Mouse (Mus musculus) embryo, embryonic 10.5 days (tissue): Measurements from ENCODE around the gene Sctr.

Experiments
- DNase-seq: peaks from one replicate; pipeline ENCODE4 v3.0.0-alpha.2; 2015; ENCODE audit warnings: low spot score

Gene Sctr

DNA sequence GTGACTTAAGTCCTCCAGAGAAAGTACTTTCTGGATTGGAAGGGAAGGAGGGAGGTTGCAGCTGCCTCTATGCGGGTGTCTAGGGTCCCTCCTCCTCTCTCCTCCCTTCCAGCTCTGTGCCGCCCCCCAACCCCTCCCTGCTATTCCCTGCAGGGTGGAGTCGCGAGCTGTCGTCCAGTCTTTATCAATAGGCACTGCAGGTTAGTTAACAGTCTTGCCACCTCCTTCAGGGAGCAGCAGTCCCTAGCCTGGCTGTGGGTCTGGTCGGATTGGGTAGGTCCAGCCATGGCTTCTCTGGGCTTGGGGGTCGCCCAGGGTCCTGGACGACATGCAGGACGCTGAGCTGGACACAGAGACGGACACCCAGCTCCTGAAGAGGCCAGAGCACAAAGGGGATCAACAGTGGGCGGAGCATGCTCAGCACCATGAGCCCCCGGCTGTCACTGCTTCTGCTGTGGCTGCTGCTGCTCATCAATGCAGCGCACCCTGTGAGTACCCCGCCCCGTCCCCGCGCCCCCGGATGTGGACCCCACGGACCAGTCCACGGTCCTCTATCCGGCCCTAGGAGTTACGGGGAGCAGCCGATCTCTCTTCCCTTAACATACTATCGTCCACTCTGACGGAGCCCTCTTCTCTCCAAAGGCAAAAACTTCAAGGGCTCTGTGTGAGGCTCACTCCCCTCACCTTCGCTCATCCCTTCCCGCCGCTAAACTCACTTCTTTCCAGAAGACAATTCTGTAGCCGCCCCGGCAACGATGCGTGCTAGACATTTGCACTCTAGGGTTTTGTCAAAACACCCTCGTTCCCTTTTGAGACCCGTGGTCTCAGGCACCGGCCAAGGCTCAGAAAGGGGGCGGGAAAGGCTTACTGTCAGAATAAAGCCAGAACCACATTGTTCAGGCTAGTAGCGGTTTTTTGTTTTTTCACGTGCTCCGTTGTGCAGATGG, at the start of gene Sctr:
Sctr (plus strand) TSS at position 51 of the 947 bp plus-strand sequence.
- peak; percentile 66 for DNase-seq

DNA sequence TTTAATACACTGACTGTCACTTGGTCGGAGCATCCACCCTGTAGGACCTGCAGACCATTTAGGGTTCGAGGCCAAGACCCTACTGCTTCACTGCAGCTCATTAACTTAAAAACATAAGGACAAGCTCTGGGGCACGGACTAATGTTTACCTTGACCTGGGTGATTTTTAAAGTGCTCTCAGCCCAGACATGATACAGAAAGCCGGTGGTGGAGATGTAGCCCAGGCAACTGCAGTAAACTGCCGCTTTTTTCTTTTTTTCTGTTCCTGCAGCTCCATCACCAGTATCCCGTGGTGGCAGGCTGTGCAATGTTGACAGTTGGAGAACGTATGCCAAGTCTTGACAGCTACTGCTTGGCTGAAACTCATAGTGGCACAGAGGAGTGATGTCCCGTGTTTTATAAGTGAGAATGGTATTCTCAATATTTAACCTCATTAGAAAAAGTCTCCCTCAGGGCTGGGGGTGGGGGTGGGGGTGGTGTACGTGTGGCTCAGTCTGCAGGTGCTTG, 48.9 kb upstream of the Sctr start:
- DNase-seq: no peak

DNA sequence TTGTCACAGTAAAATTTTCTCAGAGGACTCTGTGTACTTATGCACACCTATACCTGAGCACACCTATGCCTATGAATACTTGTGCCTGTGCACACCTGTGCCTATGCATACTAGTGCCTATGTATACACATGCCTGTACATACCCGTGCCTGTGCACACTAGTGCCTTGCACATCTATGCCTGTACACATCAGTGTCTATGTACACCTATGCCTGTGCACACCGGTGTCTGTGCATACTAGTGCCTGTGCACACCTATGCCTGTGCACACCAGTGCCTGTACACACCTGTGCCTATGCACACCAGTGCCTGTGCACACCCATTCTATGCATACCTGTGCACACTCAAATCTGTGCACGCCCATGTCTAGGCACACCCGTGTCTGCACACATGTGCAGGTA, 47.2 kb upstream of the Sctr start:
- no peak for DNase-seq

DNA sequence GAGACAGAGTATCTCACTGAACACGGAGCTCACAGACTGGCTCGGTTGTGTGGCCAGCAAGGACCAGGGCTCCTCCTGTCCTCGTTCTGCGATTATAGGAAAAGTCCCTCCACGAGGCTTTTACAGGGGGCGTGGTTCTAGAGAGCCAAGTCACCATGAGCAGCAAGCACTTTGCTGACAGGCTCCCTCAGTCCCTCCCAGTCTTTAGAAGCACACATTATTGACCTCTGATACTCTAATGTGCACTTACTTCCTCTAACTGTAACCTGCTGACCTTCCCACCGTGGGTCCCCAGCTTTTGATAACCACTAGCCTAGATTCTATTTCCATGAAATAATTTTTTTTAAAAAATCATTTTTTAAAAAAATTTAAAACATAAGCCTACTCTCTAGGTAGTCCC, 46.8 kb upstream of the Sctr start:
- no peak for DNase-seq

DNA sequence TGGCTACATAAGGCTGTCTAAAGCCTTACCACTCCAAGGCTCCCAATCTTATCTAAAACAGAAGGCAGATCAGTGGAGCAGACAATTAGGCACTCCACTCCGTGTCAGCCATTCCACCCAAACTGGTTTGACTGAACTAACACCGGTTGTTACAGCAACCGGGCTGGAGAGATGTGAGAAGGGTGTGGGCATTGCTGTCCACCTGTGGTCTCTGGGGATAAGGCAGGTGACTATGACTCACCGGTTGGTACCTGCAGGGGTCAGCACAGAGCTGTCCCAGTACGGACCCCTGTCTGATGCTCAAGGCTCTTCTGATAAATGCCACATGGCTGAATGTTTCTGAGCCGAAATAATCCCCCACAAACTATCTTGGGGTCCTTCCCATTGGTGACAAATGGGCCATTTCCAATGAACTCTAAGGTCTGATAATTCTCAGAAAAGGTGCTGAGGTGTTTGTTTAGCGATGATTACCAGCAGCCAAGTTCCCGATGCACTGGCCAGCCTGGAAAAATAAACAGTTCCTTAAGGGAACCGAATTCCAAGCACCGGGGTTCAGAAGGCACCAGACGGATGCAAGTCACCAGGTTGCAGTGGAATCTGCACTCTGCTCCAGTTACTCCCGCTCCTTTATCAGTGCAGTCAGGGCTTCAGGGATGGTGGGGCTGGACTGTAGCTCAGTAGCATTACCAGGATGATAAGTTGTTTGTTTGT, 40.7 kb upstream of the Sctr start:
- peak; percentile 6 for DNase-seq

DNA sequence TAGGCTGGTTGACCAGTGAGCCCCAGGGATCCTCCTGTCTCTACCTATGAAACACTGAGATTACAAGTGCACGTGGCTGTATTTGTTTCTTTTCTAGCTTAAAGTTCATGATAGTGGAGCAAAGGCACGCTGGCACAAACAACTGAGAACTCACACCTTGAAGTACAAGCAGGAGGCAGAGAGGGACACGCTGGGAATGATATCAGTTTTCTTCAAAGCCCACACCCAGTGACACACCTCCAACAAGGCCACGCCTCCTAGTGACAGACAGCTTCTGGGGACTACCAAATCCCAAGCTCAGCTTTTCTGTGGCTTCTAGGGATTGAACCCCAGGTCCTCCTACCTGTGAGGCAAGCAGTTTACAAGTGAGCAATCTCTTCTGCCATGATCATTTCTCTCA, 33.6 kb upstream of the Sctr start:
- no peak for DNase-seq

DNA sequence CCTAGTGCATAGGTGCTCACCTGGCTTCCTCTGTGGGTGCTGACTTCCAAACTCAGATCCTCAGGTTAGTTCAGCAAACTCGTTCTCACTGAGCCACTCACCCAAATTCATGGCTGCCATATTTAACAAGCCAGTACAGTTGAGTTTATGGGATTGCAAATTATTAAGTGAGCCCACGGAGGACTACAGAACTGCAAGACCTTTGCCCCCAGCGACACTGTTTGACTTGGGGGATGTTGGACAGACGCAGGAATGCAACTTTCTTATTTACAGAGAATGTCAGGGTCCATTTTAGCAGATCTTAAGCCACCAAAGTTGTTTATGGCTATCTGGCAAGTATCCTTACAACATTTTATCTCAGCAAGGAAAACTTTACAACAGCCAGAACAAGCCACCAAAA, 31.6 kb upstream of the Sctr start:
- DNase-seq: no peak

DNA sequence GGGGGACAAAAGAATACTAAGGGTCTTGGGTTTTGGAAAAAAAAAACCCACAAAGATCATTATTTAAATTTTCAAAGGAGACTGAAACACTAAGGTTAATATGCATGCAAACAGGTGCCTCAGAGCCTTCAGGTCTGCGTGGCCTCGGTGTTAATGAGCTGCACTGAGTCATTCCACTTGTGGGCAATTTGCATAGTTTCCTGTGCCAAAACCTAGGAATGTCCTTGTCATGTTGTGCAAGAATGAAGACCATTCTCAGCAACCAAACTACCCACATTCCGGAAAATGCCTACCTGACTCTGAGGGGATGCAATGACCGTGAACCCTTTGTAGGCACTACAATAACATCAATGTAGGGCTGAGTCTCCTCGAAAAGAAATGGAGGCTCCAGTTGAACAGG, 20.1 kb upstream of the Sctr start:
- DNase-seq: no peak

DNA sequence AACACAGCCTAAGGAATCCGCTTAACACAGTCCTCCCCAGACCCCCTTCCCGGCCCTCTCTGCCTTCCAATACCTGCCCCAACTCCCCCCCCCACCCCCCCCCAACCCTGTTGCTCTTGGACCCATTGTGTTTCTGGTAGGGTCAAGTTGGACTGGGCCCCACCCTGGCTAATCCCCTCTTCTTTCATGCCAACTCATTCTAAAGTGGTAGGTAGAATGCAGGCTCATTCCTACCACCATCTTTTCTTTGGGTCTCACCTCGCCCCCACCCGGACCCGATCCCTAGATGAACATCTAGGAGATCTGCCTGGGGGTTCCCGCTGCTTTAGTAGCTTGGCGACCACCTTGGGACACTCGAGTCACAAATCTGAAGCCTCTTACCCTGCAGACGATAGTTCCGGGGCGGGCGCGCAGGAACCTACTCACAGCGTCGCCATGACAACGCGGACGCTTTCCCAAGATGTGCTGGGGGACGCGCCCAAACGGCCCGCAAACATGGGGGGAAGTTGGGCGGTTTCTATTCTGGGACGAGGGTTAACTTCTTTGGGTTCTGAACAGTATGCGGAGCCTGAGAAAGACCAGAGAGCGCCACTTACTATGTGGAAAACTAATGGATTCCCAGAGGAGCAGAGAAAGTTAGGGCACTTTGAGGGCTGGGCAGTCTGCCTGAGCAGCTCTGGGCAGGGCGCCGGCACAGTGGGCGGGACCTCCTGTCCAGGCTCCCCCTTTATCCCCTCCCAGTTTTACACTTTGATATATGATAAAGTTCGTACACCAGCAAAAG, 9.7 kb upstream of the Sctr start, which contains the start of gene Cfap221:
Cfap221 (minus strand) TSS at position 437 of the 784 bp plus-strand sequence.
- DNase-seq: peak; percentile 91

DNA sequence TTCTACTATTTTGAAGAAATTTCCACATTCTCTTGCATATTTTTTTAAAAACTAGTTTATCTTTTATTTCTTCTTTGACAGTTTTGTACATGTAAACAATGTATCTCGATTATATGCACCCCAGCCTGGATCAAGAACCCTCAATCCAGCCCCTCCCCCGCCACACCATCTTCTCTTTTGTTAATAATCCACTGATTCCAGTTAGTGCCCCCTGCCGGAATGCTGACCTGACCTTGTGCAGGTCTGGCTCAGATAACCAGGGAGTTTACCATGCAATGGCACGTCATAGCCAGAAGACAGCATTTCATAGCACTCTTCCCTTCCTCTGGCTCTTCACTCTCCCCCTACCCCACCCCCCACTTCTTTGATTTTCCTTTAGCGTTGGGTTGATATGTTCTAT, 9.1 kb upstream of the Sctr start:
- peak; percentile 60 for DNase-seq

DNA sequence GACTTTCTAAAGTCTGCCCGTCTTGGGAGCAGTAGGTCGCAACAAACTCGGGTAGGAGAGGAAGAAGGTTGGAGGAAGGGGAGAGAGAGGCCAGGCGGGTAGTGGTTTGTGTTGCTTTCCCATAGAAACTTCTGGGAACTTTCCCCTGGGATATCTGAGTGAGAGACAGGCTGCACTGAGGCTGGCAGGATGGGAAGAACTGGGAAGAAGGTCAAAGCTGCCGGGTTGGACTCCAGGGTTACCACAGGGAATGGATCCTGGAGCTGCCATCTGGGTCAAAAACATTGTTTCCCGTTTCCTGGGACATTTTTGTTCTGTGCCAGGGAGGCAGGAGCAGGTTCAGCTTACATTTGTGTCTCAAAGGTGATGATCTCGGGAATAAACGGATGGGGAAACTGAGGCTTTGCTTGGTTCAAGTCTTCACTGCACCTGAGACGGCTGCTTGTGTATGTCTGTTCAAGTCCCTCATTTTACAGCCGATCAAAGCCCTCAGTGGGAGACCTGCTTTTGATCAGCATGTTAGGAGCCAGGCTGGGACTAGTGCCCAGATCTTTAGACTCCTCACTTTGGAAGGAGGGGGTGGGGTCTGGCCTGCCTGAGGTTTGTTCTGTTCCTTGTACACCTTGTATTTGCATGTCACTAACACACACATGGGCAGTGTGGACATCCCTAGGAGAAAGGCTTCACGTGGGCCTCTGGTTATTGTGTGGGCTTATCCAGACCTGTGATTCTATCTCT, 1.3 kb downstream of the Sctr start:
- no peak for DNase-seq

DNA sequence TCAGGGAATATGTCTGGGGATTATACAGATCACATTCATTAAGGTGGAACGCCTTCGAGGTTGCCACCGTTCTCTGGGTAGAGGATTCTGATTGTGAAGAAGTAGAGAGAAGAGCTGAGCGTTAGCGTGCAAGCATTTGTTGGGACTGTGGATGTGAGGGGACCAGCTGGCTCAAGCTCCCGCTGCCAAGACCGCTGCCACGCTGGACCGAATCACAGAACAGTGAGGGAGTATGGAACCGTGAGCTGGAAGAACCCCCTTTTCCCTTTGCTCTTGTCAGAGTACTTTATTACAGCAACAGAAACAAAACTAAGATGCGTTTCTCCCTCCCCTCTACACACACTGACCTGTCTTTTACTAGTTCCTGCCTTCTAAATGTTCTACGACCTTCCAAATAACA, 5.9 kb downstream of the Sctr start:
- no peak for DNase-seq

DNA sequence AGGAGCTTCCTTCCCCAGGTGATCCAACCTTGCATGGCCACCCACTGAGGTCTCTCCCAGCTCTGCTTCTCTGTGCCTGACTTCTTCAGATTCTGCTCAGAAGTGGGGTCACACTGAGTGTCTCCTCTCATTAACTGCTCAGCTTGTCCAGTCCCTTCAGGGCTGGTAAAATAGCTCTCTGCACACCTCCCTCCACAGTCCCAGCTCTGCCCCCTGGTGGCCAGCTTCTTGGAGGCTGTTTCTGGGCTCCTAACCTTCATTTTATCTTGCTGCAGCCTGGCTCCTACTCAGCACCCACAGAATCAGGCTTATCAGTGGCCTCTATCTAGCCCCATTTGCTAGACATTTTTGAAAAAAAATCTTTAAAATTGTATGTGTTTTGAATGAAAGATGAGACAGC, 6.4 kb downstream of the Sctr start:
- DNase-seq: peak; percentile 77

DNA sequence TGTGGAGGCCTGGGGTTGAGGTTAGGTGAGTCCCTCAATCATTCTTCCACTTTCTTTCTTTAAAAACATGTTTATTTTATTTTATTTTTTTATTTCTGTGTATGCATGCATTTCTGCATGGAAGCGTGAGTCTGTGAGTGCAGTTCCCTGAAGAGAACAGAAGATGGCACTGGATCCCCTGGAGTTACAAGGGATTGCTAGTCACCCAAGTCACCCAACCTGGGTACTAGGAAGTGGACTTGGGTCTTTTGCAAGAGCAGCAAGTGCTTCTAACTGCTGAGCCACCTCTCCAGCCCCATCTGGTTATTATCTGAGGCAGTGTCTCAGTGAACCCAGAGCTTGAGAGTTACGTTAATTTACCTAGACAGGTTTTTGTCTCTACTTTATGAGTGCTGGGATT, 9.5 kb downstream of the Sctr start:
- peak; percentile 52 for DNase-seq

DNA sequence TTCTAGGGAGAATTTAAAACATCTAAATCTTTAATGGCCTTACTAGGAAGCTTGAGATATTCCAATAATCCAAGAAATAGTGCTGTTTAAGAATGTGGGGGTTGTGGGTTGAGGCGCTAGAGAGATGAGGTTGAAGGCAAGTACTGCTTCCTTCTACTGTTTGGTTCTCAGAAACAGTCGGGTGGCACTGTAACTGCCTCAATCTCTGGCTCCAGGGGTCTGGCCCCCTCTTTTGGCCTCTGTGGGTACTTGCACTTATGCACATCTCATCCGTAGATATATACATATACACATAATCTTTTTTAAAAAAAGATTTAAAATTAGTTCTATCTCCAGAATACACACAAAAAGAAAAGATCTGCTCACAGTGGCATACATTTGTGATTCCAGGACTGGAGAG, 12.2 kb downstream of the Sctr start:
- DNase-seq: no peak

DNA sequence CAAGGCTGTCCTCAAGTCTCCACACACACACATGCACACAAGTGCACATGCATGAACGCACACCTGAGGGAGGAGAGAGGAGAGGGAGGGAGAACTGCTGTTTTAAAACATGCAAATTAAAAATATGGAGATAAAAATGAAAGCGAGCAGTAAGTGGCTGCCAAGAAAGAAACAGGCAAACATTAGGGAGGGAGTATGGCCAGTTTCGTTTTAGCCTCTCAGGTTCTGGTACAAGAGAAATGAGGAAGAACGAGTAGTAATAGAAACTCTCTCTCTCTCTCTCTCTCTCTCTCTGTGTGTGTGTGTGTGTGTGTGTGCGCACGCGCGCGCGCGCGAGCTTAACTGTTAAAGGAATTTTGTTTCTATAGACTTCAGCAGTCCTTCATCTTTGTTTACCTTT, 12.7 kb downstream of the Sctr start:
- no peak for DNase-seq

DNA sequence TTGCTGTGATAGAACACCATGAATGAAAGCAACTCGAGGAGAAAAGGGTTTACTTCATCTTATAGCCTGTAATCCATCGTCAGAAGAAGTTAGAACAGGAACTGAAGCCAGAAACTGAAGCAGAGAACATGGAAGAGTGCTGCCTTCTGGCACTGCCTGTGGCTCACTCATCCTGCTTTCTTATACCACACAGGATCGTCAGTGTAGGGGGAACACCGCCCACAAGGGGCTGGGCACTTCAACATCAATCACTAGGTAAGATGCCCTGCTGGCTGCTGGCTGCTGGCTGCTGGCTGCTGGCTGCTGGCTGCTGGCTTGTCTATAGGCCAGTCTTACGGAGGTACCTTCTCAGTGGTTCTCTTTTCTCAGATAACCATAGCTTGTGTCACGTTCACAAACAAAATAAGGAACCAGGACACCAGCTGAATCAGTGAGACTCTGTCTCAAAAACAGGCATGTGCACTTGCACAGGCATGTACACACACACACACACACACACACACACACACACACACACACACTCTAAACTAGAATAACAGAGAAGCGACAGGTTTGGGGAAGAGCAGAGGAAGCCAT, 13.7 kb downstream of the Sctr start:
- no peak for DNase-seq

DNA sequence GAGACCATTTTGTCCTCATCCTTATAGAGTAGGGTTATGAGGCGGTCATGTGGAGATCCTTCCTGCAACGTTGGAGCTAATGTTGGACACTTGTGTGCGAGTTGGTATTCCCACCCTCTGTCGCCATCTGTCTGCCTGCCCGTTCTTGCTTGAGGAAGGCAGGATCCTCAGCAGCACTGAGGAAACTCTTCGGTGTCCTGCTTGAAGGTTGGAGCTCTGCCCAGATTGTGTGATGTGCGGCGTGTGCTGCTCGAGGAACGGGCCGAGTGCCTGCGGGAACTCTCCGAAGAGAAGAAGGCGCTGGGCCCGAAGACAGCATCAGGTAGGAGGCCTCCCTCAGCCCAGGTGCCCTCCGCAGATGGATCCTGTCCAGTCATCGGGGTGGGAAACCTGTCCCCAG, 15.3 kb downstream of the Sctr start:
- no peak for DNase-seq

DNA sequence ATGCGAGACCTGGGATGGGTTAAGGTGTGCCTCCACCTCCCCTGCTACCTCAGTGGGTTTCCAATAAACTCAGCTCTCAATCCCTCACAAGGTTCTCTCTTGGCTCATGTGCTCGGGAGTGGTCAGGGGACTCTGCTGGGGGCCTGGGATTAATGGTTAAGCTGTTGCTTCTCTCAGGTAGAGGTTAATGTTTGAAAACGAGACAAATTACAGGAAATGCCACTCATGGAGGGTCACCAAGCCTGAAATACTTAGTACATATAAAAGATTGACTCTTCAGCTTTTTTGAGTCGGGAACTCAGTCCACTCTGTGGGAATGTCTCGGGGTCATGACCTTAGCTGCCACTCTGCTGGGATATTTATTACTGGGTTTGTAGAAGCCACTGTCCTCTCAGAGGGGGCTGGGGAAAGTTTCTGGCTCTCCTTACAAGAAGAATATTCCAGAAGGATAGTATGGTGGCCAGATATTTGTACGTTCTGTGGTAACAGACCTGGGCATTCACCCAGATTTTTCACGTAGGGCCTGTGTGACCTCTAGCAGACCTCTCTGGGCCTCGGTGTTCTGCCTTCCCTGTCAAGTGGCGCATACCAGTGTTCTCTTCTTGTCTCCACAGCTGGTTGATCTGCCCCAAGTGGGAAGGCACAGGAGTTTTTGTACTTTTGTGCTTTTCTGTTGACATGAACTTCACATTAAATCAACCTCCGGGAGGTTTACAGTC, 17.8 kb downstream of the Sctr start:
- DNase-seq: peak; percentile 36

DNA sequence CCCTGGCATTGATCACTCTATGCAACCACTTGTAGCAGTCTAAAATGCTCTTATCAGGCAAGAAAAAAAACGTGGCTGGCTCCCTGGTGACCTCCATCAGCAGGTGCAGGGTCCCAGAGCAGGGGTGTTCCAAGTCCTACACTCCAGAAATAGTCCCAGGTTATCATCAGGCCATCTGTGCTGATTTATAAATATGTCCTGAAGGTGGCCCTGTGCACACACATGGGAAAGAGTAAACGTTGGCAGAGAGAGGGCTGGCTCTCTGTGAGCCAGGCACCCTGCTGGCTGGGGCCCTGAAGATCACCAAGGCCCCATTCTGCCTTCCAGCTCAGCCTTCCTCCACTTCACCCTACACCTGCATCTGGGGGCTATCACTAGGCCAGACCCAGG, 18.4 kb downstream of the Sctr start:
- DNase-seq: no peak

DNA sequence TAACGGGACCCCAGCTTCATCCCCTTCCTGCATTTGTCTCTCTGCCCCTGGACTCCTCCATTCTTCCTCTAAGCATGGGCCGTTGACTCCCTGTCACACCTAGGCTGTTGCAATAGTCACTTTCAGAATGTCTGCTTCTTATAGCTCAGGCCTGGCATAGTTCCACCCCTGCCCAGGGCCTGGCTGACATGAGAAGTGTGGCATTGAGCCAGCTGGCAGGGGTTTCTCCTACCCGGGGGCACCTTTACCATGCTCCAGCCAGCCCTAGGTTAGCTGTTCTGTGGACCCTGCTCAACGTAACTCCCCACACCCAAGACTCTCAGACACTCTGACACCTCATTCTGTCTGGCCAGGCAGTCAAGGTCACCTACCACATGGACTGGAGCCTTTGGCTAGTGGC, 21.0 kb downstream of the Sctr start:
- DNase-seq: no peak
